Mouse (Mus musculus) liver, embryonic 11.5 days (tissue): Measurements from ENCODE around the gene Flt3. TPM values are rescaled to one million over a fixed set of nuclear protein-coding genes. Genes with fewer than 3 reads are reported as not detected.

Source experiments
- ATAC-seq: fragments of 200-750 bp; cut with Nextera tagmentation; replicated peaks from 2 replicates; pipeline ENCODE4 v1.8.0; 2017; ENCODE audit warnings: moderate number of reproducible peaks, mild to moderate bottlenecking, moderate TSS enrichment, moderate library complexity; ENCODE audit not compliant: low FRiP score
- DNase-seq: peaks from one replicate; pipeline ENCODE4 v3.0.0-alpha.2; 2017; ENCODE audit warnings: low spot score
- H3K27ac ChIP-seq: fragments of 300-500 bp; sonication (generic); 2 replicates; pipeline ENCODE4 v1.5.1; 2014; ENCODE audit warnings: mild to moderate bottlenecking, low read depth, low read length, control low read depth
- H3K27me3 ChIP-seq: fragments of 300-500 bp; sonication (generic); replicated peaks from 2 replicates; pipeline ENCODE4 v1.6.1; 2014; ENCODE audit warnings: low read length, mixed read lengths; ENCODE audit not compliant: control insufficient read depth, insufficient read depth
- H3K36me3 ChIP-seq: fragments of 300-500 bp; sonication (generic); 2 replicates; pipeline ENCODE4 v1.6.1; 2014; ENCODE audit warnings: mild to moderate bottlenecking, low read length, moderate library complexity, mixed read lengths; ENCODE audit not compliant: control insufficient read depth, insufficient read depth
- H3K4me1 ChIP-seq: fragments of 300-500 bp; sonication (generic); replicated peaks from 2 replicates; pipeline ENCODE4 v1.6.1; 2014; ENCODE audit warnings: low read length, mixed read lengths; ENCODE audit not compliant: control insufficient read depth, insufficient read depth
- H3K4me2 ChIP-seq: fragments of 300-500 bp; sonication (generic); 2 replicates; pipeline ENCODE4 v1.6.1; 2014; ENCODE audit warnings: mild to moderate bottlenecking, control low read depth, moderate library complexity
- H3K4me3 ChIP-seq: fragments of 300-500 bp; sonication (generic); 2 replicates; pipeline ENCODE4 v1.5.1; 2014; ENCODE audit warnings: low read depth, low read length, control low read depth
- H3K9ac ChIP-seq: fragments of 300-500 bp; sonication (generic); 2 replicates; pipeline ENCODE4 v1.6.1; 2014; ENCODE audit warnings: low read depth, low read length, control low read depth
- H3K9me3 ChIP-seq: fragments of 300-500 bp; sonication (generic); 2 replicates; pipeline ENCODE4 v1.6.1; 2016; ENCODE audit warnings: low read length, inconsistent platforms, mixed read lengths; ENCODE audit not compliant: control insufficient read depth
- WGBS: fragments of 180-500 bp; shearing (Covaris S2); extraction: QIAGEN DNeasy Blood & Tissue Kit; methylation state at CpG from one replicate; pipeline ENCODE4 v1.1.7; 2014; 5-methylcytosine and 5-hydroxymethylcytosine counted together
- polyA plus RNA-seq: library from polyadenylated mRNA; unstranded; fragments of >200 nt; fragmentation: Nextera tagmentation; extraction: Ambion mirVana; gene quantifications from 2 replicates; pipeline ENCODE4 v1.2.1, GENCODE M21; 2014

Flt3 gene
- polyA plus RNA-seq, 1 experiment from 2014 or later, result 1.8 TPM

DNA sequence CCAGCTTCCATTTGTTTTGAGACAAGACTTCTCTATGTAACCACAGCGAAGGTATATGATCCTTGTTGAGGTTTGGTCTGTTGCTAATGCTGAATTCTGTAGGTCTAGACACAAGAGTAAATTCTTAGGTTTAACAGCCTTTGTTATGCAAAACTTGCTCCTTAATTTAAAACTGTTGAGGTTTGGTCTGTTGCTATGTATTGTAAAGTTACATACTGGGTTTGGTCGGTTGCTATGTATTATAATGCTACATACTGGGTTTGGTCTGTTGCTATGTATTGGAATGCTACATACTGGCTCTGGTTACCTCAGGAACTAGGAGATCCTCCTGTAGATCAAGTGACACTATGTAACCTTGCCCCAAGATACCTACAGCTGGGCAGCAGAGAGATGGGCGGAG is 20.8 kb downstream of the Flt3 start:
- Histone ChIP-seq H3K36me3 (no peaks in the 10 kb centered on the region), H3K9ac (no peak overlapping the region), H3K27ac (no peak overlapping the region), H3K9me3 (no peaks in the 10 kb centered on the region), H3K4me2 (no peak overlapping the region), H3K27me3 (no peaks in the 10 kb centered on the region), H3K4me3 (no peak overlapping the region), H3K4me1 (no peaks in the 10 kb centered on the region)
- 75% methylated on average over 3 of the region's 3 CpGs for WGBS
- ATAC-seq, result no peak
- no peak for DNase-seq

DNA sequence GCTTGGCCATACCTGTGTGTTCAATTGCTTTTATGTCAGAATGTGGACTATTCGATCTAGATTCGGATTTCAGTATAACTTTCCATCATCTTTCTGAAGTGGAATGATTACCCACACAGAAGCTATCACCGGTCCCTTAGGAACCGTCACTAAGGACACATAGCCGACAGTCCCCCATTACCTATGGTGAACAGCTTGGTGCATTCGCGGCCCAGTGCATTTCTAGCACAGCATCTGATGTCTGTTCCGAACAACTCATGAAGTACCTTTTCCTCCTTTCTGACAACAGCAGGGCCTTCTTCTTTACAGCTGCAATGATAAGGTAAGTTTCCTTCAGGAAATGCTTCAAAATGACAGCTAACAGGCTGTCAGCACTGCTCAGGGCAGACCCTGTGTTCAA is 30.0 kb downstream of the Flt3 start:
- Histone ChIP-seq H3K9me3 (no peaks in the 10 kb centered on the region), H3K4me3 (no peak overlapping the region), H3K36me3 (no peaks in the 10 kb centered on the region), H3K9ac (no peak overlapping the region), H3K27ac (no peak overlapping the region), H3K4me2 (no peak overlapping the region), H3K27me3 (no peaks in the 10 kb centered on the region), H3K4me1 (no peaks in the 10 kb centered on the region)
- WGBS, result 78% methylated on average over 8 of the region's 8 CpGs
- ATAC-seq (no peak), DNase-seq (no peak)

DNA sequence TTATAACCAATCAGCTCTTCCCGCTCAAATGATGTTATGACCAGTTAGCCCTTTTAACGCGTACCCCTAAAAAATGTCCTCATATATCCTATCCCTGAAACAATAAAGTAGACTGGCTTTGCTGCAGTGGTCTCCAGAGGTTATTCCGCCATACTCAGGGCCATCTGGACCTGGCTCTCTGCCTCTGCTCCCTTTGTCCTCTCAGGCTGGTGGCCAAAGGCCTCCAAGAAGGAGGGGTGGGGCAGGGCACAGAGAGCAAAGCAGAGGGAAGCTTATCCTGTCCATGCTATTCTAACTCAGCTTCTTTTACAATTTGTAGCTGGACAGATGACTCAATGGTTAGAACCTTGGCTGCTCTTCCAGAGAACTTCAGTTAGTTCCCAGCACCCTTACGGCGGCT is 32.1 kb downstream of the Flt3 start:
- DNase-seq, result no peak
- ATAC-seq, result no peak
- Histone ChIP-seq H3K27ac (no peak overlapping the region), H3K4me1 (no peaks in the 10 kb centered on the region), H3K9ac (no peak overlapping the region), H3K4me3 (no peak overlapping the region), H3K4me2 (no peak overlapping the region), H3K27me3 (no peaks in the 10 kb centered on the region), H3K9me3 (no peaks in the 10 kb centered on the region), H3K36me3 (no peaks in the 10 kb centered on the region)
- WGBS, result 91% methylated on average over 6 of the region's 6 CpGs

DNA sequence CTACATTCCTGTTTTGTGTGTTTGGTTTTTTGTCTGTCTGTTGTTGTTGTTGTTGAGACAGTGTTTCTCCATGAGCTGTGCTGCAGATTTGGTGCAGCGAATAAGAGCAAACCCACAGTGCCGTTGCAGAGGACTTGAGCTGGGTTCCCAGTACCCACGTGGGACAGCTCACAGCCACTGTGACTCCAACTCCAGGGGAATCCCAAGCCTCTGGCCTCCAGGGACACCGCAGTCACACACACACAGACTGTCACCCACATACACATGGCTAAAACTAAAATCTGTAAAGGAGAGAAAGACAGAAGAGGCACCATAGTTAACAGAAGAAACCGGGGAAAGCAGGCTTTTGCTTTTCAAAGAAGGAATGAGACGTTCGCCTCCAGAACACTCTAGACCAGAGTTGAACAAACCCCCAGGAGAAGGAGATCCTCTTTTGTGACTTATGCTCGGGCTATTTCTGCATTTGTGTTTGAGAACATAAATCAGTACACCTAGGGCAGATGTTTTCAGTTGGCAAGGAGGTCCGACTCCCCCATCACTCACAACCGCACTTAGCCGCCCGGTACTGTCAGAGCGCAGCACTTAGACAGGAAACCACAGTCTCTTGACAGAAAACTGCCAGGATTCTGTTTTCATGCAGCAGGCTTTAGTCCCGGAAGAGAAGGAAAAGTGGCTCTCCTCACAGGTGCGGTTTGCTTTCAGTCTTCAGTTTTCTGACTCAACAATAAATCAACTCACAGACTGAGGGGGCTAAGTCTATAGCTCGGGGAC is 34.1 kb downstream of the Flt3 start:
- no peak for ATAC-seq
- no peak for DNase-seq
- Histone ChIP-seq H3K4me3 (no peak overlapping the region), H3K9ac (no peak overlapping the region), H3K27ac (no peak overlapping the region), H3K9me3 (no peaks in the 10 kb centered on the region), H3K4me1 (no peaks in the 10 kb centered on the region), H3K36me3 (no peaks in the 10 kb centered on the region), H3K4me2 (no peak overlapping the region), H3K27me3 (no peaks in the 10 kb centered on the region)
- WGBS, result 43% methylated on average over 16 of the region's 16 CpGs

DNA sequence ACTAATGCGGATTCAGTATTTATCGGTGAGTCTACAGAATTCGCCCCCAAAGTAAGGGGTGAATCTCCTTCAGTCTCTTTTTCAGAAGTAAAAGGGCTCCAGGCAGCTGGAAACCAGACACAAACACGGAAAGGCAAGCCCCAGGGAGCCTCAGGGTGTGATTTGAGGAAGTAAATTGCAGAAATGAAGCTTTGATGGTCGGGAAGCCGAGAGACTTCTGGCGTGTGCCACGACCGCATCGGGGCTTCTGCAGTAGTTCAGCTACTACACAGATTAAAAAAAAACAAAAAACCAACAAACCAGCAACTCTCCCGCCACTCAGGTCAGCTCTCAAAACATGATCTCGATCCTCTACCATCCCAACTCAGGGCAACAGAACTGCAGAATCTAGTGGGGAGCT is 37.2 kb downstream of the Flt3 start:
- Histone ChIP-seq H3K9ac (no peak overlapping the region), H3K4me3 (no peak overlapping the region), H3K27ac (no peak overlapping the region; the same call in 1 of the 2 replicates), H3K4me1 (no peaks in the 10 kb centered on the region), H3K36me3 (no peaks in the 10 kb centered on the region), H3K9me3 (no peaks in the 10 kb centered on the region), H3K4me2 (no peak overlapping the region), H3K27me3 (no peaks in the 10 kb centered on the region)
- WGBS, result 55% methylated on average over 12 of the region's 12 CpGs
- ATAC-seq, result no peak
- DNase-seq, result no peak

DNA sequence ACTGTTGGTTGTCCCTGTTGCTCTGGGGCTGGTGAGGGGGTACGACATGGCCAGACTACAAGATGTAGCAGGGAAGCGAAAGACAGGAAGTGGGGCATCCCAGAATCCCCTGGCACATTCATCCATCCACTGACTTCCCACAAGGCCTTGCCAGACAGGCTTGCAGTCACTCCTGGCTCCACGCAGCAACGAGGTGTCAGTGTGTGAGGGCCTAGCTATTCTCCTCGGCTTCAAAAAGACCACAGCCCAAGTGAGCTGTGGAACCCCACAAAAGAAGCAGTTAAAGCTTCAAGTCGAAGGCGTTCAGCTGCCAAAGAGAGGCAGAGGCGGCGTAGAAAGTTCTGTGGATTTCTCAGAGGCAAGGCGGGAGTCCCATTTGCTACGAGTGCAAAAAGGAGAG is 41.8 kb downstream of the Flt3 start:
- H3K36me3 ChIP-seq, result no peaks in the 10 kb centered on the region
- no peaks in the 10 kb centered on the region for H3K27me3 ChIP-seq
- no peak overlapping the region for H3K27ac ChIP-seq
- H3K4me3 ChIP-seq, result no peak overlapping the region
- DNase-seq (no peak), ATAC-seq (no peak)
- H3K4me1 ChIP-seq, result no peaks in the 10 kb centered on the region
- WGBS, result 88% methylated on average over 11 of the region's 11 CpGs
- H3K9ac ChIP-seq, result no peak overlapping the region
- no peaks in the 10 kb centered on the region for H3K9me3 ChIP-seq
- no peak overlapping the region for H3K4me2 ChIP-seq

DNA sequence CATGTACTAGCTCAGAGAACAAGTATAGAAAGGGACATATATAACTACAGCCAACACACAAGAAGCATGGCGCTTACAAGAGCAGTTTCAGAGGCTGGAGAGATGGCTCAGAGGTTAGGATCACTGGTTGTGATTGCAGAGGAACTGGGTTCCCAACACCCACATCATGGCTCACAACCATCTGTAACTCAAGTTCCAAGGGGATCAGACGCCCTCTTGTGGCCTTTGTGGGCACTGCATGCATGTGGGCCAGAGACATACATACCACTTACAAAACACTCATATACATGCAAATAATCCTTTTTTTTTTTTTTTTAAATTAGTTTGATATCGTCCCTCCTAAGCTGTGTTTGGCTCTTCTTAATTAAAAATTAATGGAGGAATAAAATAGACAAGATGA is 42.8 kb downstream of the Flt3 start:
- WGBS, result 43% methylated on average over 3 of the region's 3 CpGs
- ATAC-seq, result no peak
- H3K27me3 ChIP-seq, result no peaks in the 10 kb centered on the region
- no peak for DNase-seq
- no peaks in the 10 kb centered on the region for H3K9me3 ChIP-seq
- no peaks in the 10 kb centered on the region for H3K36me3 ChIP-seq
- no peak overlapping the region for H3K9ac ChIP-seq
- H3K4me2 ChIP-seq, result no peak overlapping the region
- H3K4me3 ChIP-seq, result no peak overlapping the region
- no peaks in the 10 kb centered on the region for H3K4me1 ChIP-seq
- H3K27ac ChIP-seq, result no peak overlapping the region

DNA sequence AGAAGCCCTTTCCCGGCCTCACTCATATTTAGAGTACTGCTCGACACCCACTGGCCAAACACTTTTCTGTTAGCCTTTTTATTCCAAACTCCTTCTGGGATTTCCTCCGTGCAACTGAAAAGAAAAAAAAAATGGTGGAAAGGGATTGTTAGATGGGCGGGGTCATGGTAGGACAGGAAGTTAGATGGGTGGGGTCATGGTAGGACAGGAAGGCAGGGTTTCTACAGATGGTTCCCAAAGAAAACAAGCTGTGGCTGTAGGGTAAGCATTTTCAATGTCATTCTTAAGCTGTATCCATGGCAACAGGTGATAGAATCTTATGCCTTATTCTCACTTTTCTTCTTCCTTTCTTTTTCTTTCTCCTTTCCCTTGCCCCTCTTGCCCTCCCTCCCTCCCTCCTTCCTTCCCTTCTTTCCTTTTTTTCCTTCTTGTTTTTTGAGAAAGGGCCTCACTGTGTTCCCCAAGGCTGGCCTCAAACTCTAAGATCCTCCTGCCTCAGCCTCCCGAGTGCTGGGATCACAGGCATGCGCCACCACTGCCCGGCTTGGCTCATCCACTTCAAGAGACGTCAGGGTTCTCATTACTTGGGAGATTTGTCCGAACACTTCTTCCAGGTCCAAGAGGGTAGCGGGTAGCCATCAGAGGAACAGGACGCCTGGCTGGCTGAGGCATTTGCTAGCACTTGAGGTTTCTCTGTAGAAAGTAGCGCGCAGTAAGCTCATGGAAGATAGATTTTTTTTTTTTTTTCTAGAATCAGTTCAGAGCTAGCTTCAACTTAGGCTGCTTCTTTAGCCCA is 43.8 kb downstream of the Flt3 start:
- DNase-seq (no peak), ATAC-seq (no peak)
- WGBS, result 86% methylated on average over 13 of the region's 13 CpGs
- H3K27me3 ChIP-seq, result no peaks in the 10 kb centered on the region
- H3K27ac ChIP-seq, result no peak overlapping the region
- H3K9me3 ChIP-seq, result no peaks in the 10 kb centered on the region
- H3K4me1 ChIP-seq, result no peaks in the 10 kb centered on the region
- no peaks in the 10 kb centered on the region for H3K36me3 ChIP-seq
- H3K4me3 ChIP-seq, result no peak overlapping the region
- no peak overlapping the region for H3K4me2 ChIP-seq
- H3K9ac ChIP-seq, result no peak overlapping the region

DNA sequence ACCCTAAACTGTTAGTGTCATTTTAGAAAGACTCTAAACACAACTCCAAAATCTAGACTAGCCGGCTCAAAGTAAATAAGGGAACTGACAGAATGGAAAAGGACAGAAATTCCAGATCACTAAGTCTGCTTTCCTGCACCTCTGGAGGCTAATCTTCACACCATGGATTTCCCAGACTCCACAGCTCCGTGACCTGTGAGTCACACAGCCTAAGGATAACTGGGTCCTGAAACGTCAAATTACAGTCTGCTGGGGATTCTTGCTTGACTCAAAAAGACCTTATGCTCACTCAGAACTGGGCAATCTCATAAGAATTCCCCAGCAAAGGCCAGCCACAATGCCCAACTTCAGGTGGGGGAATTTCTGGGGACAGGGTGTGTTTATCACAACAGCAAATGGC is 44.5 kb downstream of the Flt3 start:
- Histone ChIP-seq H3K4me2 (no peak overlapping the region), H3K27ac (no peak overlapping the region), H3K27me3 (no peaks in the 10 kb centered on the region), H3K36me3 (no peaks in the 10 kb centered on the region), H3K4me1 (no peaks in the 10 kb centered on the region), H3K4me3 (no peak overlapping the region), H3K9ac (no peak overlapping the region), H3K9me3 (no peaks in the 10 kb centered on the region)
- ATAC-seq (no peak), DNase-seq (no peak)
- 64% methylated on average over 3 of the region's 3 CpGs for WGBS
